ENCODE assay signal across 15 mouse cellular contexts in genomic region chr4:83145738-83146217, GRCm38 (mm10).
DNase-seq lines count a peak whose midpoint lies in the region; ATAC-seq and TF ChIP-seq lines count a peak whose summit lies in the region.
"Had no signal": no experiment of that assay in that cellular context is flagged by ENCODE, and none has a peak within 500 bp of the region (broad histone marks: within the 10 kb centered on the region; RNA-seq: fewer than 3 reads in every experiment).

No protein-coding gene starts in this region.

- peak overlapping the region; percentile 24; the same call in 1 of the 2 replicates for H3K27ac ChIP-seq in heart, embryonic 13.5 days (replicated peaks)
- H3K27ac ChIP-seq in lung, embryonic 14.5 days (ENCODE audit: low read depth) = peak overlapping the region; percentile 83
- H3K27ac ChIP-seq in embryonic facial prominence, embryonic 14.5 days (replicated peaks; ENCODE audit: low read depth, low read length) = no peak overlapping the region
- H3K27ac ChIP-seq in midbrain, embryonic 13.5 days = no peak overlapping the region
- H3K27ac ChIP-seq: left cerebral cortex, adult 2 months; limb, embryonic 15.5 days had no signal

- 10% methylated on average over 8 of the region's 8 CpGs for WGBS in heart, embryonic 13.5 days
- WGBS in lung, embryonic 14.5 days = 4% methylated on average over 8 of the region's 8 CpGs
- WGBS in lung, adult 2 months = 18% methylated on average over 8 of the region's 8 CpGs
- 9% methylated on average over 8 of the region's 8 CpGs for WGBS in embryonic facial prominence, embryonic 14.5 days
- WGBS in midbrain, embryonic 13.5 days = 8% methylated on average over 8 of the region's 8 CpGs

- H3K9me3 ChIP-seq in heart, embryonic 13.5 days = no peaks in the 10 kb centered on the region
- no peaks in the 10 kb centered on the region for H3K9me3 ChIP-seq in lung, embryonic 14.5 days (ENCODE audit: low read depth, low read length)
- H3K9me3 ChIP-seq in embryonic facial prominence, embryonic 14.5 days (ENCODE audit: control insufficient read depth, low read length) = no peaks in the 10 kb centered on the region
- H3K9me3 ChIP-seq in midbrain, embryonic 13.5 days = no peaks in the 10 kb centered on the region
- H3K9me3 ChIP-seq: limb, embryonic 15.5 days had no signal

- no peaks in the 10 kb centered on the region for H3K36me3 ChIP-seq in heart, embryonic 13.5 days
- no peaks in the 10 kb centered on the region for H3K36me3 ChIP-seq in lung, embryonic 14.5 days (ENCODE audit: insufficient read depth)
- no peaks in the 10 kb centered on the region for H3K36me3 ChIP-seq in embryonic facial prominence, embryonic 14.5 days (ENCODE audit: control insufficient read depth, insufficient read depth, low read length)
- no peaks in the 10 kb centered on the region for H3K36me3 ChIP-seq in midbrain, embryonic 13.5 days
- H3K36me3 ChIP-seq: limb, embryonic 15.5 days had no signal

- H3K4me2 ChIP-seq in heart, embryonic 13.5 days = no peak overlapping the region; the same call in 1 of the 2 replicates
- H3K4me2 ChIP-seq in lung, embryonic 14.5 days = no peak overlapping the region; the same call in 1 of the 2 replicates
- H3K4me2 ChIP-seq in embryonic facial prominence, embryonic 14.5 days (ENCODE audit: low read depth, low read length) = no peak overlapping the region
- no peak overlapping the region for H3K4me2 ChIP-seq in midbrain, embryonic 13.5 days (replicated peaks)
- H3K4me2 ChIP-seq: limb, embryonic 15.5 days had no signal

- peaks cover 19% of the 10 kb centered on the region for H3K4me1 ChIP-seq in heart, embryonic 13.5 days
- peaks cover 5% of the 10 kb centered on the region; the same call in 1 of the 2 replicates for H3K4me1 ChIP-seq in lung, embryonic 14.5 days (ENCODE audit: insufficient read depth)
- no peaks in the 10 kb centered on the region; the same call in 1 of the 2 replicates for H3K4me1 ChIP-seq in lung, adult 2 months (ENCODE audit: control insufficient read depth, insufficient read depth, low read length)
- peaks cover 7% of the 10 kb centered on the region; the same call in 1 of the 2 replicates for H3K4me1 ChIP-seq in embryonic facial prominence, embryonic 14.5 days (ENCODE audit: control insufficient read depth, insufficient read depth, low read length)
- no peaks in the 10 kb centered on the region; the same call in 1 of the 2 replicates for H3K4me1 ChIP-seq in midbrain, embryonic 13.5 days (replicated peaks)
- H3K4me1 ChIP-seq: limb, embryonic 15.5 days had no signal

- no peaks in the 10 kb centered on the region for H3K27me3 ChIP-seq in heart, embryonic 13.5 days (replicated peaks)
- H3K27me3 ChIP-seq in lung, embryonic 14.5 days (ENCODE audit: insufficient read depth, low read length) = no peaks in the 10 kb centered on the region
- H3K27me3 ChIP-seq in embryonic facial prominence, embryonic 14.5 days (replicated peaks; ENCODE audit: control insufficient read depth, insufficient read depth, low read length) = no peaks in the 10 kb centered on the region
- no peaks in the 10 kb centered on the region for H3K27me3 ChIP-seq in midbrain, embryonic 13.5 days
- H3K27me3 ChIP-seq: limb, embryonic 15.5 days had no signal

- no peak overlapping the region for H3K4me3 ChIP-seq in heart, embryonic 13.5 days
- no peak overlapping the region for H3K4me3 ChIP-seq in lung, embryonic 14.5 days (ENCODE audit: low read depth, low read length)
- H3K4me3 ChIP-seq in lung, adult 2 months (replicated peaks; ENCODE audit: extremely low read depth, low read depth, low read length) = no peak overlapping the region
- H3K4me3 ChIP-seq in embryonic facial prominence, embryonic 14.5 days (ENCODE audit: low read depth, low read length) = no peak overlapping the region
- H3K4me3 ChIP-seq in midbrain, embryonic 13.5 days (replicated peaks) = no peak overlapping the region
- H3K4me3 ChIP-seq: left cerebral cortex, adult 2 months; limb, embryonic 15.5 days had no signal

- no peak for TF ChIP-seq POLR2A in lung, adult 2 months (IDR thresholded peaks at IDR 0.05; ENCODE audit: borderline replicate concordance, extremely low read depth, low read depth, low read length)

- no peak for ATAC-seq in heart, embryonic 13.5 days (ENCODE audit: extremely low read depth, insufficient number of reproducible peaks, low FRiP score, low TSS enrichment)
- ATAC-seq in lung, embryonic 14.5 days (ENCODE audit: insufficient read depth) = peak; percentile 93
- ATAC-seq in embryonic facial prominence, embryonic 14.5 days (ENCODE audit: low read depth) = peak; percentile 57
- ATAC-seq in midbrain, embryonic 13.5 days = peak; percentile 53; the same call in 1 of the 2 replicates
- ATAC-seq: activated CD4-positive, CD25-positive, alpha-beta regulatory T cell, adult 4 months; inflammation-experienced regulatory T-cells, adult 6 months had no signal

- DNase-seq in heart, adult 8-10 months (ENCODE audit: low spot score) = no peak
- DNase-seq in lung, embryonic 14.5 days = peak; percentile 91
- DNase-seq in lung, adult 2 months = no peak
- DNase-seq in embryonic facial prominence, embryonic 14.5 days (ENCODE audit: low spot score) = peak; percentile 60
- no peak for DNase-seq in adrenal gland, adult 2 months
- no peak for DNase-seq in thymus, postnatal 4 days
- DNase-seq: cerebellum, adult 2 months; gastrocnemius, postnatal 25 days; heart, postnatal 14 days had no signal

- no peak overlapping the region for H3K9ac ChIP-seq in heart, embryonic 13.5 days
- no peak overlapping the region for H3K9ac ChIP-seq in lung, embryonic 14.5 days
- H3K9ac ChIP-seq in embryonic facial prominence, embryonic 14.5 days (ENCODE audit: low read depth, low read length) = no peak overlapping the region
- H3K9ac ChIP-seq in midbrain, embryonic 13.5 days (replicated peaks) = no peak overlapping the region
- H3K9ac ChIP-seq: limb, embryonic 15.5 days had no signal

- TF ChIP-seq CTCF in lung, embryonic 14.5 days (IDR thresholded peaks at IDR 0.05; ENCODE audit: low read depth) = no peak
- no peak for TF ChIP-seq CTCF in lung, adult 2 months (IDR thresholded peaks at IDR 0.05; ENCODE audit: insufficient read depth, low read length)

Comparison
In these comparisons a context has a peak if more than half of its experiments do, and no peak if none do; other contexts are left out.
1. DNase-seq: peak in lung, embryonic 14.5 days (single experiment) and embryonic facial prominence, embryonic 14.5 days (single experiment); none in heart, adult 8-10 months (single experiment), lung, adult 2 months (single experiment), adrenal gland, adult 2 months (single experiment) and thymus, postnatal 4 days (single experiment).
2. H3K27ac ChIP-seq: peak in heart, embryonic 13.5 days (single experiment) and lung, embryonic 14.5 days (single experiment); none in embryonic facial prominence, embryonic 14.5 days (single experiment) and midbrain, embryonic 13.5 days (single experiment).